Mouse (Mus musculus): ENCODE data around the gene S100a11. TPM values are rescaled to one million over a fixed set of nuclear protein-coding genes. Genes with fewer than 3 reads are reported as not detected.

The S100a11 gene
- total RNA-seq, 2 experiments from 2014 or later, result 7.2 to 14.6 TPM

DNA sequence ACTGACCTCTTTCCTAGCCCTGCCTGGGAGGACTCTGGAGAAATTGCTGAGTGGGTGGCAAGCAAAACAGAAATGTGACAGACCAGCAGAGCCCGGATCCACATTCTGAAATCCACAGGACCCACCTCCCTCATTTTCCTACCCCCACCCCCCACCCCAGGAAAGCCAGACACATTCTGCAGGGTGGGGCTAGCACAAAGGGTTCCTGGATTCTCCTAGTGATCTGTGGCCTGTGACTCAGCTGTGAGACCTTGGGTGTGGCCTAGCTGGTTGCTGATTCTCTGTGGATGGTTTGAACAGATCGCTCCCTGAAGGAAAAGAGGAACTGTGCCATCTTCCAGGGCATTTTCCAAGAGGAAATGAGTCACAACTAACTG lies 35.6 kb downstream of the S100a11 start:
- DNase-seq (ENCODE audit: low spot score in 2 of 2), result no peak

DNA sequence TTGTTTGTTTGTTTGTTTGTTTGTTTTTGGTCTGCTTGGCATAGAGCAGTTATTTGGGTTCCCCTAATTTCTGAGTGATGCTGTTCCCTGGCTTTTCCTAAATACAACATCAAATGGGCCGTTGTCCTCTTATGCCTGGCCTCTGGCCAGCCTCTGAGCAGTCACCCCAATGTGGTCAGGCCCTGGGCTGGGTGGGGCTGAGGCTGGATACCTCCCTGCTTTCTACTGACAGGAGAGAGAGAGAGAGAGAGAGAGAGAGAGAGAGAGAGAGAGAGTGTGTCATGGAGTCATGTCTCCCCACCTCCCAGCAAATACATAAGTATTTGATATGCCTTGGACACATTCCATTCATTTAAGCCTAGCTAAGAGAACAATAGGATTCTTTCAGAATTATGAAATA lies 36.3 kb downstream of the S100a11 start:
- no peak for DNase-seq (ENCODE audit: low spot score in 2 of 2)

- no peak for DNase-seq (ENCODE audit: low spot score in 2 of 2)
These were observed 37.2 kb downstream of the S100a11 start for GRCm38 (mm10) chr3:93557471-93557870.

GRCm38 (mm10) chr3:93559961-93560360 lies 39.7 kb downstream of the S100a11 start:
- DNase-seq (ENCODE audit: low spot score in 2 of 2), result no peak

DNA sequence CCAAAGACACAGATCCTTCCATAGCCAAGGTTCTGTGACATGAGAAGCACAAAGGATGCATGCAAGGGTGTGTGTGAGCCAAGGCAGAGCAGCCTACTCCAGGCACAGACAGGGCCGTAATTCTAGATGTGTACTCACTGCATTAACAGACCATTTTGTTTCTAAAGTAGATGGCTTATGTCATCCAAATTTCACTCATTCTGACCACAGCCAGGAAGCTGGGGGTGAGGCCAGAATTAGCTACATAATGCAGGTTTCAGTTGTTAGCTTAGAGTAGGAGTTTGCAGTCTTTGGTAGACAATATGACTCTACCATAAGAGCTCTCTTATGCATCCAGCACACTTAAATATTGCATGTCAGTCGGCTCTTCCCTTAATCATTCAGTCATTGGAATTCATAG lies 42.1 kb downstream of the S100a11 start:
- no peak for DNase-seq (ENCODE audit: low spot score in 2 of 2)

DNA sequence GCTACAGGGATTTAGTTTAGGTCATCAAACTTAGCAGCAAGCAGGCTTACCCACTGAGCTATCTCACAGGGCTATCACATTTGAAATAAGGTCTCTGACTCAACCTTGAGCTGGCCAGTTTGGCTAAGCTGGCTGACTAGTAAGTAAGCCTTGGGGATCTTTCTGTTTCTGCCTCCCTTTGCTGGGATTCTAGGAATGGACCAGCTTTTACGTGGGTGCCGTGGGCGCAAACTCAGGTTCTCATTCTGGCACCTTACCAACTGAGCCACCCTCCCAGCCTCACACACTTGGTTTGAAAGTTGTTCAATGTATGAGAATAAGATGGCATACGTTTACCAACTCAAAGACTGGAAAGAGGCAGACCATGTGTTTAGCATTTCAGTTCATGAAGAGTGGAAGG lies 42.9 kb downstream of the S100a11 start:
- DNase-seq (ENCODE audit: low spot score in 2 of 2), result peak in 1 of 2 experiments; percentile 43

DNA sequence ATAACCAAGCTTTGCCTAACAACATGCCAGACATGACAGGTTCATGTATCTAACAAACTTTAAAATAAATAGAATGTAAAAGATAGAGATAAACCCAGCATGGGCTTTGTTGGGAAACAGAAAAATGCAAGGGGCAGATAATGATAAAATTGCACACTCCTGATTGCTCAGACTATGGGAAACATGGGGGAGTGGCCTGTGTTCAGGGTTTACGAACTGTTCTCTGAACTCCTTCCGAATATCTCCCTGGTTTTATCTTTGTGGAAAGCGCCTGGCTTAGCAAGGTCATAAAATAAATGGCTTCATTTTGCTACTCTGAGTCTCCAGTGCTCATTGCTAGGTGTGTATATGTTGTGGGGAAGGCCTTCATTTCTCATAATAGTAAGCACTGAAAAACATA lies 46.6 kb downstream of the S100a11 start:
- no peak for DNase-seq (ENCODE audit: low spot score in 2 of 2)

- DNase-seq (ENCODE audit: low spot score in 2 of 2), result no peak
These were observed 47.4 kb downstream of the S100a11 start for GRCm38 (mm10) chr3:93567721-93568120.

- peak in 1 of 2 experiments; percentile 62 for DNase-seq (ENCODE audit: low spot score in 2 of 2)
These were observed 48.2 kb downstream of the S100a11 start for GRCm38 (mm10) chr3:93568428-93569040.

DNA sequence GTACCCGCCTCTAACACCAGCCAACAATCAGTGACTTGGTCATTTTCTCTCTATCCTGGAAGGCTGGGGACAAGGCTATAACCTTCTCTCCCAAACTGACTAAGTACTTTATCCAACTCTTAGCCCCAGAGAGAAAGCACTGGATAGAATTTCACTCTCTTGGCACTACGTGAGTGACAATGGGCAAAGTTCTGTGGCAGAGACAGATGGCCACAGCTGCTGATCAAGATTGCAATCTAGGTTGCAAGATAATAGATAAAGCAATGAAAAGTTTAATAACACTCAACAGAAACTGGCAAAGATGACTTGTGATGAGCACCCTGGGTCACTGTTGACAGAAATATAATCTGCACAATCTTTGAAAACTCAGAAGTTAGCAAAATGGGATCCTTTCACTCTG lies 48.8 kb downstream of the S100a11 start:
- DNase-seq (ENCODE audit: low spot score in 2 of 2), result no peak

- no peak for DNase-seq (ENCODE audit: low spot score in 2 of 2)
These were observed 51.9 kb downstream of the S100a11 start for GRCm38 (mm10) chr3:93572058-93572791.

Other genes with a start within 250 kb of the S100a11 start
- gene Flg, start 247.0 kb upstream of the S100a11 start, total RNA-seq (2021), result not detected
- gene Hrnr, start 200.7 kb upstream of the S100a11 start, total RNA-seq (2021), result under 1 TPM in 1 of 2 experiments, not detected in 1; 0.07 TPM
- gene Rptn, start 126.8 kb upstream of the S100a11 start, total RNA-seq (2021), result not detected
- 1 to 10 TPM; 2.8 to 3.0 TPM for gene Tchh, start 78.2 kb upstream of the S100a11 start, total RNA-seq (2021)
- gene Tchhl1, start 51.7 kb upstream of the S100a11 start, total RNA-seq (2021), result not detected
- 10 to 100 TPM; 47.3 to 49.9 TPM for gene S100a10, start 34.6 kb downstream of the S100a11 start, total RNA-seq (2021)
- not detected for gene Tdpoz2, start 132.2 kb downstream of the S100a11 start, total RNA-seq (2021)
- not detected for gene Tdpoz1, start 155.8 kb downstream of the S100a11 start, total RNA-seq (2021)
- not detected for gene Gm37596, start 172.6 kb downstream of the S100a11 start, total RNA-seq (2021)